Mouse (Mus musculus): ENCODE measurements at regions not wholly inside any gene's neighbourhood (a gene's known extent, or its start where the extent isn't known, plus 50 kb on each side); places are given as distances from the start of the nearest gene placed in this dataset.

GRCm38 (mm10) chr4:84030916-84031315, 505.6 kb downstream of the Ccdc171 start:
- TF ChIP-seq CTCF (IDR thresholded peaks at IDR 0.05) = no peak
- no peak for TF ChIP-seq EP300 (IDR thresholded peaks at IDR 0.05)

Measured in lung, postnatal 0 days (tissue).